Mouse (Mus musculus): Measurements from ENCODE around the gene Fnbp1l. TPM values are rescaled to one million over a fixed set of nuclear protein-coding genes. Genes with fewer than 3 reads are reported as not detected.

The Fnbp1l gene
- polyA plus RNA-seq, 1 experiment from 2014 or later: 68.5 TPM

GRCm38 (mm10) chr3:122590346-122590745, 29.2 kb downstream of the Fnbp1l start:
- Histone ChIP-seq H3K36me3 (peaks cover 53% of the 10 kb centered on the region), H3K4me3 (no peak overlapping the region), H3K27ac (no peak overlapping the region), H3K4me1 (no peaks in the 10 kb centered on the region), H3K9me3 (replicated peaks) (no peaks in the 10 kb centered on the region), H3K27me3 (ENCODE audit: low read depth, poor library complexity, severe bottlenecking) (no peaks in the 10 kb centered on the region)
- whole genome bisulfite sequencing: 82% methylated on average over 4 of the region's 4 CpGs
- DNase-seq (ENCODE audit: low spot score): no peak

DNA sequence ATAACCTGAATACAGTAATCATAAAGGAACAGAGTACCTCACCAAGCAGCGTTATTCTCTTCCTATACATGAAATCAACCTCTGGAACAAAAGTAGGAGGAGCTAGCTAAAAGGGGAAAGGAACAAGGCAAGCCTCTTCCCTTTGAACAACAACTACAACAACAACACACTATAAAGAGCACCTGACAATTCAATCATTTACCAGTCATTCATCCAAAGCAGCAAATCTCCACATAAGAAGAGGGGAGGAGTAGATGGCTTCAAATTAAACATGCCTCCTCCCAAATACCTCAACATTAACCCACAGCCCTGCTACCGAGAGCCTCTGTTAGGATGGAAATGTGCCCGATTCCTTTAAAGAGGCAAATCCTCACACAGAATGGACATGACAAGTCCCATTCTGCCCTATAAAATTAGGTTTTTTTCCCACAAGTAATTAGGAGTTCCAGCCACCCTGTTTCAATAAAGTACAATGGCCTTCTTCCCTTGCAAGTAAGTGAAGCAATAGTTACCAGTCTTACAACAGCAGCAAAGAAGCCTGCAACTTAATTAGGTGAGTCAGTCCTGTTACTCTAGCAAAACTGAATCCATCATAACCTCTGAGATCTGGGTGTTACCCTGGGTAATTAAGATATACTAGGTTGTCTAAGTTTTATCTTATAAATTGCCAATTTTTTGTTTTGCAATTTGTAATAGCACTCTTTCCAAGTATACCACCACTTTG, 32.4 kb downstream of the Fnbp1l start:
- Histone ChIP-seq H3K27ac (no peak overlapping the region), H3K4me3 (no peak overlapping the region), H3K9me3 (replicated peaks) (no peaks in the 10 kb centered on the region), H3K36me3 (peaks cover 69% of the 10 kb centered on the region), H3K4me1 (no peaks in the 10 kb centered on the region), H3K27me3 (ENCODE audit: low read depth, poor library complexity, severe bottlenecking) (no peaks in the 10 kb centered on the region)
- DNase-seq (ENCODE audit: low spot score): no peak
- WGBS: 90% methylated on average over 3 of the region's 3 CpGs

DNA sequence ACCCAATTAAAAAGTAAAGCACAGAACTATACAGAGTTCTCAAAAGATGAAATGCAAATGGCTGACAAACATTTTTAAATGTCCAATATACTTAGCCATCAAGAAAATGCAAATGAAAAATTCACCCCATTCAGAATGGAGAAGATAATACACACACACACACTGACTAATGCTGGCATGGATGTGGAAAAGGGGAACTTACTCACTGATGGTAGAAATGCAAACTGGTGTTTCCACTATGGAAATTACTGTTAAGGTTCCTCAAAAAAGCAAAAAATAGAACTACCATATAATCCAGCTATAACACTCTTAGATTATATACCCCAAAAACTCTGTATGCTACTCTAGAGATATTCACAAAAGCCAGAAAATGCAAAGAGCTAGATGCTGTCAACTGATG, 42.2 kb downstream of the Fnbp1l start:
- Histone ChIP-seq H3K27ac (no peak overlapping the region), H3K4me3 (no peak overlapping the region), H3K4me1 (no peaks in the 10 kb centered on the region), H3K27me3 (ENCODE audit: low read depth, poor library complexity, severe bottlenecking) (no peaks in the 10 kb centered on the region), H3K9me3 (replicated peaks) (no peaks in the 10 kb centered on the region), H3K36me3 (peaks cover 25% of the 10 kb centered on the region)
- no peak for DNase-seq (ENCODE audit: low spot score)

- Histone ChIP-seq H3K27me3 (ENCODE audit: low read depth, poor library complexity, severe bottlenecking) (no peaks in the 10 kb centered on the region), H3K9me3 (replicated peaks) (no peaks in the 10 kb centered on the region), H3K4me1 (no peaks in the 10 kb centered on the region), H3K36me3 (peaks cover 24% of the 10 kb centered on the region), H3K4me3 (no peak overlapping the region), H3K27ac (no peak overlapping the region)
- 100% methylated on average over 1 of the region's 1 CpGs for WGBS
- no peak for DNase-seq (ENCODE audit: low spot score)
Measured at GRCm38 (mm10) chr3:122574921-122575320, 44.6 kb downstream of the Fnbp1l start.

DNA sequence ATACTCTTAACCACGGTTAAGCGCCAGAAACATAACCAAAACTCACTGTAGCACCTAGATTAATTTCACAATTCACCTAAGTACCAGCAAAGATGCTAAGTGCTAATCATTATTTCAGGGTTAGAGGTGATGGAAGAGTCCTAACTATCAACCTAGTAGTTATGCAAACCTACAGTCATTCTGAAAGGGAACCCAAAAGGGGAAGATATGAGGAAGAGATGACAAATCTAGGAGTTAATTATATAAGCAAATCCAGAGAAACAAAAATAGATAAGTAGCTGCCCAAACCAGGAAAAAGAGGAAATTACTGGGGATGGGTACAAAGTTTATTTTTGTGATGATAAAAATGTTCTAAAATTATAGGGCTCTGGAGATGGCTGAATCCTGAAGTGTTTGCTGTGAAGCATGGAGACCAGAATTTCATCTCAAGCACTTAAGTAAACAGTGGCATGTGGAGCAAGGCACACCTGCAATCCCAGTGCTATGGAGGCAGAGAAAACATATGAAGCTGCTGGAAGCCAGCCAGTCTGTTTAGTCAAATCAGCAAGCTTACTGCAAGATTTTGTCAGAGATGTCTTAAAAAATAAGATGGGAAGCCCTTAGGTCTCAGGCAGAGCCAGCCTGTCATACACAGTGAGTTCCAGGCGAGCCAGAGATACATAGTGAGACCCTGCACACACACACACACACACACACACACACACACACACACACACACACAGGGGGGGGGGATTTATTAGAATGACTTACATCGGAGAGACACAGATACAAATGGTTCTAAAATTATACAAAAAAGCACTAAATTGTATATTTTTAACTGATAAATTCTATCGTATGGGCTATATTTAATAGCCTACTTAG, 45.9 kb downstream of the Fnbp1l start:
- peaks cover 27% of the 10 kb centered on the region for H3K36me3 ChIP-seq
- no peak for DNase-seq (ENCODE audit: low spot score)
- H3K4me1 ChIP-seq: no peaks in the 10 kb centered on the region
- no peak overlapping the region for H3K27ac ChIP-seq
- no peak overlapping the region for H3K4me3 ChIP-seq
- H3K27me3 ChIP-seq (ENCODE audit: low read depth, poor library complexity, severe bottlenecking): no peaks in the 10 kb centered on the region
- H3K9me3 ChIP-seq (replicated peaks): no peaks in the 10 kb centered on the region
- 90% methylated on average over 5 of the region's 5 CpGs for WGBS

GRCm38 (mm10) chr3:122566549-122566948, 53.0 kb downstream of the Fnbp1l start:
- H3K9me3 ChIP-seq (replicated peaks): no peaks in the 10 kb centered on the region
- no peak overlapping the region for H3K4me3 ChIP-seq
- H3K27ac ChIP-seq: no peak overlapping the region
- H3K36me3 ChIP-seq: peaks cover 60% of the 10 kb centered on the region
- H3K4me1 ChIP-seq: no peaks in the 10 kb centered on the region
- no peaks in the 10 kb centered on the region for H3K27me3 ChIP-seq (ENCODE audit: low read depth, poor library complexity, severe bottlenecking)
- no peak for DNase-seq (ENCODE audit: low spot score)
- 64% methylated on average over 4 of the region's 4 CpGs for WGBS

- Histone ChIP-seq H3K36me3 (peaks cover 64% of the 10 kb centered on the region), H3K9me3 (replicated peaks) (no peaks in the 10 kb centered on the region), H3K4me3 (no peak overlapping the region), H3K4me1 (no peaks in the 10 kb centered on the region), H3K27ac (no peak overlapping the region), H3K27me3 (ENCODE audit: low read depth, poor library complexity, severe bottlenecking) (no peaks in the 10 kb centered on the region)
- WGBS: 82% methylated on average over 3 of the region's 3 CpGs
- DNase-seq (ENCODE audit: low spot score): no peak
Measured at GRCm38 (mm10) chr3:122566112-122566511, 53.4 kb downstream of the Fnbp1l start.

GRCm38 (mm10) chr3:122565285-122565684, 54.2 kb downstream of the Fnbp1l start:
- H3K27me3 ChIP-seq (ENCODE audit: low read depth, poor library complexity, severe bottlenecking): no peaks in the 10 kb centered on the region
- DNase-seq (ENCODE audit: low spot score): no peak
- no peak overlapping the region for H3K4me3 ChIP-seq
- no peaks in the 10 kb centered on the region for H3K4me1 ChIP-seq
- peaks cover 72% of the 10 kb centered on the region for H3K36me3 ChIP-seq
- WGBS: 17% methylated on average over 7 of the region's 7 CpGs
- H3K9me3 ChIP-seq (replicated peaks): no peaks in the 10 kb centered on the region
- no peak overlapping the region for H3K27ac ChIP-seq

- H3K36me3 ChIP-seq: peaks cover 56% of the 10 kb centered on the region
- DNase-seq (ENCODE audit: low spot score): no peak
- H3K4me3 ChIP-seq: no peak overlapping the region
- no peaks in the 10 kb centered on the region for H3K27me3 ChIP-seq (ENCODE audit: low read depth, poor library complexity, severe bottlenecking)
- no peak overlapping the region for H3K27ac ChIP-seq
- WGBS: 85% methylated on average over 2 of the region's 2 CpGs
- no peaks in the 10 kb centered on the region for H3K4me1 ChIP-seq
- no peaks in the 10 kb centered on the region for H3K9me3 ChIP-seq (replicated peaks)
Measured at GRCm38 (mm10) chr3:122557766-122558165, 61.7 kb downstream of the Fnbp1l start.

DNA sequence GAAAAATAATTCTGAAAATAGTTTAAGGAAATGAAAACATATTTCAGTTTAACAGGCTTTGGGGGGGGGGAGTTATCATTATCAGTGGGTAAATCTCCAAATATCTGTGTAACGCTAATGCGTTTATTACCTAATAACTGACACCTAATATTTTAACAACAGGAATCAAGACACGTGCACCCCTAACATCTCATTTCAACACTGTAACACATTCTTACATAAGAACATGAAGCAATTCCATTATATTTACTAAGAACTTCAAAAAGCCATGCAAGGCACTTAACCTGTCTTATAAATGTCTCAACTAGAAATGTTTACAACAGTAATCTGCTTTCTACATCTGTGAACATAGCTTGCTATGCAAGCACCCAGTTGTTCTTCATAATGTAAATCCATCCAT, 68.3 kb downstream of the Fnbp1l start:
- Histone ChIP-seq H3K4me3 (no peak overlapping the region), H3K4me1 (no peaks in the 10 kb centered on the region), H3K27ac (no peak overlapping the region), H3K27me3 (ENCODE audit: low read depth, poor library complexity, severe bottlenecking) (no peaks in the 10 kb centered on the region), H3K36me3 (peaks cover 46% of the 10 kb centered on the region), H3K9me3 (replicated peaks) (no peaks in the 10 kb centered on the region)
- WGBS: 96% methylated on average over 3 of the region's 3 CpGs
- no peak for DNase-seq (ENCODE audit: low spot score)

- Histone ChIP-seq H3K27me3 (ENCODE audit: low read depth, poor library complexity, severe bottlenecking) (no peaks in the 10 kb centered on the region), H3K36me3 (peaks cover 78% of the 10 kb centered on the region), H3K4me3 (no peak overlapping the region), H3K27ac (no peak overlapping the region), H3K9me3 (replicated peaks) (no peaks in the 10 kb centered on the region), H3K4me1 (no peaks in the 10 kb centered on the region)
- WGBS: 90% methylated on average over 4 of the region's 4 CpGs
- no peak for DNase-seq (ENCODE audit: low spot score)
Measured at GRCm38 (mm10) chr3:122547469-122547868, 72.0 kb downstream of the Fnbp1l start.

- H3K9me3 ChIP-seq (replicated peaks): no peaks in the 10 kb centered on the region
- H3K27ac ChIP-seq: no peak overlapping the region
- WGBS: 96% methylated on average over 2 of the region's 2 CpGs
- H3K36me3 ChIP-seq: peaks cover 95% of the 10 kb centered on the region
- no peak overlapping the region for H3K4me3 ChIP-seq
- DNase-seq (ENCODE audit: low spot score): no peak
- H3K27me3 ChIP-seq (ENCODE audit: low read depth, poor library complexity, severe bottlenecking): no peaks in the 10 kb centered on the region
- H3K4me1 ChIP-seq: no peaks in the 10 kb centered on the region
Measured at GRCm38 (mm10) chr3:122545346-122545745, 74.2 kb downstream of the Fnbp1l start.

DNA sequence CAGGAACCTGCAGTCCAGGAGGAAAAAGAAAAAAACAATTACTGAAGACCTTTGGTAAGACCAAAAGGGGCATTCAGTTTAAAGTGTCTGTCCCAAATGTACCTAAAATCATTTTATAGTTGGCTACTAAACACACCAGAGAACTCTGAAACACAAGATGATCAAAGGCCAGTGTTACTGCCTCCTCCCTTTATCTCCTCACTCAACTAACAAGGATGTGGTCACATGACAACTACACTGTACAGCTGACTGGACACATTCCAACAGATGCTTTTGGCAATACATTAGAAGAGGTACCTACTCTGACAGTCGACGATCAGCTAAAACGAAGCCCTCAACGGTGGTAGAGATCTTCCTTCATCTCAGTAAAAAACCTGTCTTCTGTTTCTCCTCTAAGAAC, 78.6 kb downstream of the Fnbp1l start:
- H3K27ac ChIP-seq: no peak overlapping the region
- H3K27me3 ChIP-seq (ENCODE audit: low read depth, poor library complexity, severe bottlenecking): no peaks in the 10 kb centered on the region
- H3K9me3 ChIP-seq (replicated peaks): no peaks in the 10 kb centered on the region
- H3K4me1 ChIP-seq: no peaks in the 10 kb centered on the region
- peaks cover 100% of the 10 kb centered on the region for H3K36me3 ChIP-seq
- DNase-seq (ENCODE audit: low spot score): no peak
- 88% methylated on average over 4 of the region's 4 CpGs for WGBS
- no peak overlapping the region for H3K4me3 ChIP-seq

Measured in limb, embryonic 10.5 days (tissue).